Comparison of ENCODE assay signal across 11 mouse cellular contexts in genomic region chr6:120772025-120772424, GRCm38 (mm10). TPM values are rescaled to one million over a fixed set of nuclear protein-coding genes. Genes with fewer than 3 reads are reported as not detected.
DNase-seq lines count a peak whose midpoint lies in the region; ATAC-seq and TF ChIP-seq lines count a peak whose summit lies in the region.
"Had no signal": no experiment of that assay in that cellular context is flagged by ENCODE, and none has a peak within 500 bp of the region (broad histone marks: within the 10 kb centered on the region; RNA-seq: fewer than 3 reads in every experiment).

No protein-coding gene starts in this region.

- peak overlapping the region; percentile 84 for H3K27ac ChIP-seq in layer of hippocampus, adult 2 months
- peak overlapping the region; percentile 86 for H3K27ac ChIP-seq in hindbrain, embryonic 14.5 days
- peak overlapping the region; percentile 67; the same call in 1 of the 2 replicates for H3K27ac ChIP-seq in neural tube, embryonic 12.5 days
- H3K27ac ChIP-seq in kidney, embryonic 16.5 days (ENCODE audit: low read length), result no peak overlapping the region
- H3K27ac ChIP-seq: limb, embryonic 10.5 days had no signal

- H3K9ac ChIP-seq in hindbrain, embryonic 14.5 days, result no peak overlapping the region
- no peak overlapping the region for H3K9ac ChIP-seq in neural tube, embryonic 12.5 days
- H3K9ac ChIP-seq in kidney, embryonic 16.5 days (replicated peaks; ENCODE audit: low read length), result no peak overlapping the region

- CTCF ChIA-PET in Patski (lab: Charles Lee), result interaction anchor here (0.9 to 1.6 kb wide), 3 partner anchors 9 to 18 kb away, joined by 3 to 5 read pairs (median 3); no protein-coding TSS in a partner anchor

- no peaks in the 10 kb centered on the region for H3K27me3 ChIP-seq in Patski
- H3K27me3 ChIP-seq in hindbrain, embryonic 14.5 days (ENCODE audit: control insufficient read depth, insufficient read depth, low read length), result no peaks in the 10 kb centered on the region
- H3K27me3 ChIP-seq in neural tube, embryonic 12.5 days (replicated peaks), result no peaks in the 10 kb centered on the region
- H3K27me3 ChIP-seq in kidney, embryonic 16.5 days (ENCODE audit: insufficient read depth, low read length), result no peaks in the 10 kb centered on the region

- H3K36me3 ChIP-seq in hindbrain, embryonic 14.5 days (replicated peaks; ENCODE audit: control insufficient read depth, insufficient read depth), result peaks cover 7% of the 10 kb centered on the region; the same call in 1 of the 2 replicates
- peaks cover 9% of the 10 kb centered on the region; the same call in 1 of the 2 replicates for H3K36me3 ChIP-seq in neural tube, embryonic 12.5 days
- no peaks in the 10 kb centered on the region for H3K36me3 ChIP-seq in kidney, embryonic 16.5 days (ENCODE audit: insufficient read depth, low read length)

- H3K4me2 ChIP-seq in hindbrain, embryonic 14.5 days (replicated peaks), result no peak overlapping the region
- no peak overlapping the region for H3K4me2 ChIP-seq in neural tube, embryonic 12.5 days (replicated peaks)
- no peak overlapping the region for H3K4me2 ChIP-seq in kidney, embryonic 16.5 days (replicated peaks; ENCODE audit: low read depth, low read length)

- DNase-seq in layer of hippocampus, adult 2 months (ENCODE audit: low spot score in 2 of 2), result no peak
- no peak for DNase-seq in layer of hippocampus, postnatal 25 days (ENCODE audit: extremely low spot score in 1 of 2, low spot score in 1 of 2)
- DNase-seq in Patski (ENCODE audit: low read depth, low spot score), result peak; percentile 33
- no peak for DNase-seq in hindbrain, embryonic 14.5 days (ENCODE audit: low spot score)
- no peak for DNase-seq in adrenal gland, adult 18-20 months (ENCODE audit: low spot score in 2 of 2)
- DNase-seq: gastrocnemius, postnatal 10 days; kidney, adult 8-10 months; layer of hippocampus, adult 9-11 months had no signal

- no peak for TF ChIP-seq CTCF in layer of hippocampus, adult 2 months (conservative IDR thresholded peaks at IDR 0.05)
- no peak for TF ChIP-seq CTCF in Patski (IDR thresholded peaks at IDR 0.05)

- POLR2A ChIA-PET in Patski (lab: Charles Lee), result interaction anchor here (1.5 kb wide), 1 partner anchor 16 kb away, joined by 3 read pairs; no protein-coding TSS in a partner anchor

- in situ Hi-C loops in Patski (cut with MboI; ENCODE audit: low pct_unique_long_range_greater_than_20kb), result no loop called here

- no peaks in the 10 kb centered on the region for H3K9me3 ChIP-seq in hindbrain, embryonic 14.5 days (ENCODE audit: control insufficient read depth, low read length)
- H3K9me3 ChIP-seq in neural tube, embryonic 12.5 days, result no peaks in the 10 kb centered on the region
- H3K9me3 ChIP-seq in kidney, embryonic 16.5 days (ENCODE audit: low read length), result no peaks in the 10 kb centered on the region
- H3K9me3 ChIP-seq: limb, embryonic 10.5 days had no signal

- peak; percentile 75 for ATAC-seq in Patski
- ATAC-seq in hindbrain, embryonic 14.5 days (ENCODE audit: low FRiP score), result no peak
- ATAC-seq in neural tube, embryonic 12.5 days (ENCODE audit: low FRiP score, low read depth), result no peak
- no peak for ATAC-seq in kidney, embryonic 16.5 days (ENCODE audit: low FRiP score, low TSS enrichment)

- peaks cover 12% of the 10 kb centered on the region for H3K4me1 ChIP-seq in hindbrain, embryonic 14.5 days (replicated peaks; ENCODE audit: control insufficient read depth, insufficient read depth, low read length)
- peaks cover 26% of the 10 kb centered on the region for H3K4me1 ChIP-seq in neural tube, embryonic 12.5 days
- H3K4me1 ChIP-seq in kidney, embryonic 16.5 days (ENCODE audit: insufficient read depth, low read length), result no peaks in the 10 kb centered on the region
- H3K4me1 ChIP-seq: limb, embryonic 10.5 days had no signal

- no peak overlapping the region for H3K4me3 ChIP-seq in layer of hippocampus, adult 2 months
- H3K4me3 ChIP-seq in hindbrain, embryonic 14.5 days (replicated peaks; ENCODE audit: low read length), result no peak overlapping the region
- H3K4me3 ChIP-seq in neural tube, embryonic 12.5 days, result no peak overlapping the region
- no peak overlapping the region for H3K4me3 ChIP-seq in kidney, embryonic 16.5 days (ENCODE audit: low read length)
- H3K4me3 ChIP-seq: limb, embryonic 10.5 days had no signal

RNA-seq across cellular contexts. Expression of gene Slc25a18, which starts 1.4 kb away (rescaled TPM):
- total RNA-seq in layer of hippocampus, adult 2 months (2021), result 10 to 100 TPM; 57.4 to 61.9 TPM
- 10 to 100 TPM; 50.6 to 58.7 TPM for total RNA-seq in layer of hippocampus, postnatal 25 days (2021)
- polyA plus RNA-seq in Patski (2021), result 0.19 TPM
- polyA plus RNA-seq in hindbrain, embryonic 14.5 days (2014; fragmentation: Nextera tagmentation; extraction: Ambion mirVana), result 17.8 and 22.1 TPM in 2 replicates
- polyA plus RNA-seq in neural tube, embryonic 12.5 days (2016; fragmentation: Nextera tagmentation; extraction: Ambion mirVana), result 3.6 and 3.7 TPM in 2 replicates
- polyA plus RNA-seq in kidney, embryonic 16.5 days (2015; fragmentation: Nextera tagmentation; extraction: Ambion mirVana), result 0.09 and 0.16 TPM in 2 replicates
- under 1 TPM in 1 of 2 experiments, not detected in 1; 0.26 TPM for total RNA-seq in adrenal gland, adult 18-20 months (2021)

RNA-seq across cellular contexts. Expression of gene Atp6v1e1, which starts 50.6 kb away (rescaled TPM):
- total RNA-seq in layer of hippocampus, adult 2 months (2021), result 100 to 1,000 TPM; 467 to 509 TPM
- total RNA-seq in layer of hippocampus, postnatal 25 days (2021), result 100 to 1,000 TPM; 475 to 529 TPM
- polyA plus RNA-seq in Patski (2021), result 382 TPM
- 297 and 309 TPM in 2 replicates for polyA plus RNA-seq in hindbrain, embryonic 14.5 days (2014; fragmentation: Nextera tagmentation; extraction: Ambion mirVana)
- 212 and 225 TPM in 2 replicates for polyA plus RNA-seq in neural tube, embryonic 12.5 days (2016; fragmentation: Nextera tagmentation; extraction: Ambion mirVana)
- 176 and 188 TPM in 2 replicates for polyA plus RNA-seq in kidney, embryonic 16.5 days (2015; fragmentation: Nextera tagmentation; extraction: Ambion mirVana)
- 100 to 1,000 TPM; 269 to 456 TPM for total RNA-seq in adrenal gland, adult 18-20 months (2021)
